11 mouse cellular contexts compared by ENCODE assay signal in genomic region chrX:38043014-38043413, GRCm38 (mm10). TPM values are rescaled to one million over a fixed set of nuclear protein-coding genes. Genes with fewer than 3 reads are reported as not detected.
DNase-seq lines count a peak whose midpoint lies in the region; TF ChIP-seq lines count a peak whose summit lies in the region.
"Not testable (repeated sequence)": the region's sequence is repeated elsewhere in the genome, so short reads cannot be mapped to it uniquely, and the experiment has no call there.
"Had no signal": no experiment of that assay in that cellular context is flagged by ENCODE, and none has a peak within 500 bp of the region (broad histone marks: within the 10 kb centered on the region; RNA-seq: fewer than 3 reads in every experiment).

Gene Btg1-ps2 (minus strand): TSS chrX:38043114.

- peak; percentile 29 for DNase-seq in 3T3-L1 (ENCODE audit: low read depth, low spot score)
- DNase-seq in ES-CJ7 (ENCODE audit: low read depth, low spot score), result peak; percentile 3

- not testable (repeated sequence) for TF ChIP-seq CTCF in testis, adult 2 months (IDR thresholded peaks at IDR 0.05; ENCODE audit: control insufficient read depth, insufficient read depth, insufficient replicate concordance, low read depth, low read length)

- H3K36me3 ChIP-seq in testis, adult 2 months (ENCODE audit: control insufficient read depth, insufficient read depth, low read length), result not testable (repeated sequence)

- not testable (repeated sequence) for H3K27me3 ChIP-seq in testis, adult 2 months (ENCODE audit: control insufficient read depth, insufficient read depth, low read length)

- not testable (repeated sequence) for H3K4me1 ChIP-seq in testis, adult 2 months (ENCODE audit: control insufficient read depth, insufficient read depth, low read length)

- not testable (repeated sequence) for H3K27ac ChIP-seq in testis, adult 2 months (ENCODE audit: control insufficient read depth, insufficient read depth, low read depth, low read length)

- peak within 1 kb of the TSS; percentile 39; the same call in 1 of the 2 replicates for H3K4me3 ChIP-seq in testis, adult 2 months (ENCODE audit: control insufficient read depth, low read depth, low read length)

- not testable (repeated sequence) for TF ChIP-seq POLR2A in testis, adult 2 months (IDR thresholded peaks at IDR 0.05; ENCODE audit: control insufficient read depth, low read depth, low read length)

RNA-seq across cellular contexts. Expression of gene Btg1-ps2, which starts in this region (rescaled TPM):
- polyA plus RNA-seq in testis, adult 2 months (2012; rRNA removed), result 13.6 and 17.9 TPM in 2 replicates
- polyA plus RNA-seq: activated CD4-positive, CD25-positive, alpha-beta regulatory T cell, adult 4 months; adrenal gland, adult 2 months; brain, embryonic 14.5 days; C2C12; CD4-positive, CD25-positive, alpha-beta regulatory T cell, adult 4 months; cerebellum, adult 2 months; G1E; Patski had no signal
